Mouse (Mus musculus): ENCODE results near the gene Pglyrp1. TPM values are rescaled to one million over a fixed set of nuclear protein-coding genes. Genes with fewer than 3 reads are reported as not detected.

Pglyrp1 gene
- polyA plus RNA-seq, 1 experiment from 2014 or later: 1.6 TPM

Other genes with a start within 250 kb of the Pglyrp1 start
- not detected in 2 replicates for gene Psg21, start 214.6 kb upstream of the Pglyrp1 start, polyA plus RNA-seq (2015; fragmentation: Nextera tagmentation; extraction: Ambion mirVana)
- gene Psg20, start 185.1 kb upstream of the Pglyrp1 start, polyA plus RNA-seq (2015; fragmentation: Nextera tagmentation; extraction: Ambion mirVana): not detected in 2 replicates
- 0.06 TPM in 1 of 2 replicates, not detected in the other for gene Psg22, start 153.2 kb upstream of the Pglyrp1 start, polyA plus RNA-seq (2015; fragmentation: Nextera tagmentation; extraction: Ambion mirVana)
- gene Psg19, start 72.8 kb upstream of the Pglyrp1 start, polyA plus RNA-seq (2015; fragmentation: Nextera tagmentation; extraction: Ambion mirVana): not detected in 2 replicates
- gene Psg17, start 49.7 kb upstream of the Pglyrp1 start, polyA plus RNA-seq (2015; fragmentation: Nextera tagmentation; extraction: Ambion mirVana): not detected in 2 replicates
- 0.54 and 0.56 TPM in 2 replicates for gene Mill2, start 31.4 kb upstream of the Pglyrp1 start, polyA plus RNA-seq (2015; fragmentation: Nextera tagmentation; extraction: Ambion mirVana)
- gene Ccdc61, start 39.1 kb downstream of the Pglyrp1 start, polyA plus RNA-seq (2015; fragmentation: Nextera tagmentation; extraction: Ambion mirVana): 20.6 and 26.8 TPM in 2 replicates
- 0.53 and 0.79 TPM in 2 replicates for gene Nova2, start 54.6 kb downstream of the Pglyrp1 start, polyA plus RNA-seq (2015; fragmentation: Nextera tagmentation; extraction: Ambion mirVana)
- not detected in 2 replicates for gene Nanos2, start 116.1 kb downstream of the Pglyrp1 start, polyA plus RNA-seq (2015; fragmentation: Nextera tagmentation; extraction: Ambion mirVana)
- gene Mypop, start 119.9 kb downstream of the Pglyrp1 start, polyA plus RNA-seq (2015; fragmentation: Nextera tagmentation; extraction: Ambion mirVana): 2.2 and 2.3 TPM in 2 replicates
- 11.5 and 17.6 TPM in 2 replicates for gene Irf2bp1, start 132.7 kb downstream of the Pglyrp1 start, polyA plus RNA-seq (2015; fragmentation: Nextera tagmentation; extraction: Ambion mirVana)
- 0.14 and 0.61 TPM in 2 replicates for gene Foxa3, start 152.2 kb downstream of the Pglyrp1 start, polyA plus RNA-seq (2015; fragmentation: Nextera tagmentation; extraction: Ambion mirVana)
- gene Sympk, start 153.0 kb downstream of the Pglyrp1 start, polyA plus RNA-seq (2015; fragmentation: Nextera tagmentation; extraction: Ambion mirVana): 19.6 and 27.3 TPM in 2 replicates
- gene Rsph6a, start 183.4 kb downstream of the Pglyrp1 start, polyA plus RNA-seq (2015; fragmentation: Nextera tagmentation; extraction: Ambion mirVana): not detected in 2 replicates
- gene Dmwd, start 204.9 kb downstream of the Pglyrp1 start, polyA plus RNA-seq (2015; fragmentation: Nextera tagmentation; extraction: Ambion mirVana): 14.2 and 20.0 TPM in 2 replicates
- 51.9 and 57.3 TPM in 2 replicates for gene Dmpk, start 212.5 kb downstream of the Pglyrp1 start, polyA plus RNA-seq (2015; fragmentation: Nextera tagmentation; extraction: Ambion mirVana)
- 4.9 and 6.7 TPM in 2 replicates for gene Six5, start 223.3 kb downstream of the Pglyrp1 start, polyA plus RNA-seq (2015; fragmentation: Nextera tagmentation; extraction: Ambion mirVana)
- 0.73 and 1.0 TPM in 2 replicates for gene Gm4969, start 247.0 kb downstream of the Pglyrp1 start, polyA plus RNA-seq (2015; fragmentation: Nextera tagmentation; extraction: Ambion mirVana)
- 7.3 and 9.6 TPM in 2 replicates for gene Fbxo46, start 248.5 kb downstream of the Pglyrp1 start, polyA plus RNA-seq (2015; fragmentation: Nextera tagmentation; extraction: Ambion mirVana)

Measured in heart, embryonic 15.5 days (tissue).